Mouse (Mus musculus): ENCODE measurements at regions not wholly inside any gene's neighbourhood (a gene's known extent, or its start where the extent isn't known, plus 50 kb on each side); places are given as distances from the start of the nearest gene placed in this dataset.

- Histone ChIP-seq H3K36me3 (ENCODE audit: control insufficient read depth, insufficient read depth, low read length) (no peaks in the 10 kb centered on the region), H3K27me3 (ENCODE audit: control insufficient read depth, insufficient read depth, low read length) (no peaks in the 10 kb centered on the region), H3K4me2 (replicated peaks; ENCODE audit: low read depth, low read length) (no peak overlapping the region), H3K27ac (ENCODE audit: low read length) (no peak overlapping the region), H3K9me3 (ENCODE audit: control insufficient read depth, low read depth, low read length) (no peaks in the 10 kb centered on the region), H3K9ac (replicated peaks; ENCODE audit: low read depth, low read length) (no peak overlapping the region), H3K4me1 (ENCODE audit: control insufficient read depth, insufficient read depth, low read length) (no peaks in the 10 kb centered on the region), H3K4me3 (ENCODE audit: low read depth, low read length) (no peak overlapping the region)
- ATAC-seq (ENCODE audit: insufficient number of reproducible peaks, insufficient read depth, low FRiP score, low read depth), result no peak
- 90% methylated on average over 1 of the region's 1 CpGs for WGBS
Observed at GRCm38 (mm10) chr15:62784456-62785139, 1060.4 kb downstream of the Gsdmc2 start.

GRCm38 (mm10) chr15:62778899-62779298, 1066.1 kb downstream of the Gsdmc2 start:
- Histone ChIP-seq H3K9me3 (ENCODE audit: control insufficient read depth, low read depth, low read length) (no peaks in the 10 kb centered on the region), H3K4me2 (replicated peaks; ENCODE audit: low read depth, low read length) (no peak overlapping the region), H3K4me1 (ENCODE audit: control insufficient read depth, insufficient read depth, low read length) (no peaks in the 10 kb centered on the region), H3K27me3 (ENCODE audit: control insufficient read depth, insufficient read depth, low read length) (no peaks in the 10 kb centered on the region), H3K4me3 (ENCODE audit: low read depth, low read length) (no peak overlapping the region), H3K36me3 (ENCODE audit: control insufficient read depth, insufficient read depth, low read length) (no peaks in the 10 kb centered on the region), H3K27ac (ENCODE audit: low read length) (no peak overlapping the region), H3K9ac (replicated peaks; ENCODE audit: low read depth, low read length) (no peak overlapping the region)
- 83% methylated on average over 5 of the region's 5 CpGs for WGBS
- ATAC-seq (ENCODE audit: insufficient number of reproducible peaks, insufficient read depth, low FRiP score, low read depth), result no peak

GRCm38 (mm10) chr15:62752686-62753085, 1092.3 kb downstream of the Gsdmc2 start:
- no peak for ATAC-seq (ENCODE audit: insufficient number of reproducible peaks, insufficient read depth, low FRiP score, low read depth)
- Histone ChIP-seq H3K9me3 (ENCODE audit: control insufficient read depth, low read depth, low read length) (no peaks in the 10 kb centered on the region), H3K36me3 (ENCODE audit: control insufficient read depth, insufficient read depth, low read length) (no peaks in the 10 kb centered on the region), H3K27ac (ENCODE audit: low read length) (no peak overlapping the region), H3K4me3 (ENCODE audit: low read depth, low read length) (no peak overlapping the region), H3K27me3 (ENCODE audit: control insufficient read depth, insufficient read depth, low read length) (no peaks in the 10 kb centered on the region), H3K9ac (replicated peaks; ENCODE audit: low read depth, low read length) (no peak overlapping the region), H3K4me2 (replicated peaks; ENCODE audit: low read depth, low read length) (no peak overlapping the region), H3K4me1 (ENCODE audit: control insufficient read depth, insufficient read depth, low read length) (no peaks in the 10 kb centered on the region)
- WGBS, result 84% methylated on average over 2 of the region's 2 CpGs

GRCm38 (mm10) chr15:62743879-62744278, 1101.1 kb downstream of the Gsdmc2 start:
- no peaks in the 10 kb centered on the region for H3K9me3 ChIP-seq (ENCODE audit: control insufficient read depth, low read depth, low read length)
- no peaks in the 10 kb centered on the region for H3K36me3 ChIP-seq (ENCODE audit: control insufficient read depth, insufficient read depth, low read length)
- H3K27ac ChIP-seq (ENCODE audit: low read length), result no peak overlapping the region
- no peak for ATAC-seq (ENCODE audit: insufficient number of reproducible peaks, insufficient read depth, low FRiP score, low read depth)
- H3K4me1 ChIP-seq (ENCODE audit: control insufficient read depth, insufficient read depth, low read length), result no peaks in the 10 kb centered on the region
- no peak overlapping the region for H3K9ac ChIP-seq (replicated peaks; ENCODE audit: low read depth, low read length)
- H3K4me3 ChIP-seq (ENCODE audit: low read depth, low read length), result no peak overlapping the region
- 40% methylated on average over 3 of the region's 3 CpGs for WGBS
- H3K27me3 ChIP-seq (ENCODE audit: control insufficient read depth, insufficient read depth, low read length), result no peaks in the 10 kb centered on the region
- no peak overlapping the region for H3K4me2 ChIP-seq (replicated peaks; ENCODE audit: low read depth, low read length)

GRCm38 (mm10) chr15:62740746-62741145, 1104.2 kb downstream of the Gsdmc2 start:
- Histone ChIP-seq H3K36me3 (ENCODE audit: control insufficient read depth, insufficient read depth, low read length) (no peaks in the 10 kb centered on the region), H3K27me3 (ENCODE audit: control insufficient read depth, insufficient read depth, low read length) (no peaks in the 10 kb centered on the region), H3K9ac (replicated peaks; ENCODE audit: low read depth, low read length) (no peak overlapping the region), H3K4me3 (ENCODE audit: low read depth, low read length) (no peak overlapping the region), H3K27ac (ENCODE audit: low read length) (no peak overlapping the region), H3K9me3 (ENCODE audit: control insufficient read depth, low read depth, low read length) (no peaks in the 10 kb centered on the region), H3K4me1 (ENCODE audit: control insufficient read depth, insufficient read depth, low read length) (no peaks in the 10 kb centered on the region), H3K4me2 (replicated peaks; ENCODE audit: low read depth, low read length) (no peak overlapping the region)
- 57% methylated on average over 2 of the region's 2 CpGs for WGBS
- no peak for ATAC-seq (ENCODE audit: insufficient number of reproducible peaks, insufficient read depth, low FRiP score, low read depth)

GRCm38 (mm10) chr15:62735334-62735733, 1109.6 kb downstream of the Gsdmc2 start:
- Histone ChIP-seq H3K36me3 (ENCODE audit: control insufficient read depth, insufficient read depth, low read length) (no peaks in the 10 kb centered on the region), H3K4me3 (ENCODE audit: low read depth, low read length) (no peak overlapping the region), H3K27me3 (ENCODE audit: control insufficient read depth, insufficient read depth, low read length) (no peaks in the 10 kb centered on the region), H3K27ac (ENCODE audit: low read length) (no peak overlapping the region), H3K4me2 (replicated peaks; ENCODE audit: low read depth, low read length) (no peak overlapping the region), H3K4me1 (ENCODE audit: control insufficient read depth, insufficient read depth, low read length) (no peaks in the 10 kb centered on the region; the same call in 1 of the 2 replicates), H3K9ac (replicated peaks; ENCODE audit: low read depth, low read length) (no peak overlapping the region), H3K9me3 (ENCODE audit: control insufficient read depth, low read depth, low read length) (no peaks in the 10 kb centered on the region)
- WGBS, result 60% methylated on average over 1 of the region's 1 CpGs
- no peak for ATAC-seq (ENCODE audit: insufficient number of reproducible peaks, insufficient read depth, low FRiP score, low read depth)

GRCm38 (mm10) chr15:62734900-62735299, 1110.1 kb downstream of the Gsdmc2 start:
- WGBS, result 72% methylated on average over 3 of the region's 3 CpGs
- no peaks in the 10 kb centered on the region; the same call in 1 of the 2 replicates for H3K4me1 ChIP-seq (ENCODE audit: control insufficient read depth, insufficient read depth, low read length)
- no peaks in the 10 kb centered on the region for H3K9me3 ChIP-seq (ENCODE audit: control insufficient read depth, low read depth, low read length)
- ATAC-seq (ENCODE audit: insufficient number of reproducible peaks, insufficient read depth, low FRiP score, low read depth), result no peak
- H3K27ac ChIP-seq (ENCODE audit: low read length), result no peak overlapping the region
- H3K27me3 ChIP-seq (ENCODE audit: control insufficient read depth, insufficient read depth, low read length), result no peaks in the 10 kb centered on the region
- no peak overlapping the region for H3K4me3 ChIP-seq (ENCODE audit: low read depth, low read length)
- no peak overlapping the region for H3K9ac ChIP-seq (replicated peaks; ENCODE audit: low read depth, low read length)
- no peak overlapping the region for H3K4me2 ChIP-seq (replicated peaks; ENCODE audit: low read depth, low read length)
- no peaks in the 10 kb centered on the region for H3K36me3 ChIP-seq (ENCODE audit: control insufficient read depth, insufficient read depth, low read length)

- Histone ChIP-seq H3K4me2 (replicated peaks; ENCODE audit: low read depth, low read length) (no peak overlapping the region), H3K9me3 (ENCODE audit: control insufficient read depth, low read depth, low read length) (no peaks in the 10 kb centered on the region), H3K27ac (ENCODE audit: low read length) (no peak overlapping the region), H3K36me3 (ENCODE audit: control insufficient read depth, insufficient read depth, low read length) (no peaks in the 10 kb centered on the region), H3K4me3 (ENCODE audit: low read depth, low read length) (no peak overlapping the region), H3K27me3 (ENCODE audit: control insufficient read depth, insufficient read depth, low read length) (no peaks in the 10 kb centered on the region), H3K9ac (replicated peaks; ENCODE audit: low read depth, low read length) (no peak overlapping the region), H3K4me1 (ENCODE audit: control insufficient read depth, insufficient read depth, low read length) (no peaks in the 10 kb centered on the region; the same call in 1 of the 2 replicates)
- WGBS, result 52% methylated on average over 3 of the region's 3 CpGs
- no peak for ATAC-seq (ENCODE audit: insufficient number of reproducible peaks, insufficient read depth, low FRiP score, low read depth)
Observed at GRCm38 (mm10) chr15:62730524-62730923, 1114.5 kb downstream of the Gsdmc2 start.

GRCm38 (mm10) chr15:62714265-62714664, 1130.7 kb downstream of the Gsdmc2 start:
- no peaks in the 10 kb centered on the region for H3K4me1 ChIP-seq (ENCODE audit: control insufficient read depth, insufficient read depth, low read length)
- H3K9me3 ChIP-seq (ENCODE audit: control insufficient read depth, low read depth, low read length), result no peaks in the 10 kb centered on the region
- no peak; the same call in 1 of the 2 replicates for ATAC-seq (ENCODE audit: insufficient number of reproducible peaks, insufficient read depth, low FRiP score, low read depth)
- no peak overlapping the region for H3K4me2 ChIP-seq (replicated peaks; ENCODE audit: low read depth, low read length)
- 31% methylated on average over 3 of the region's 3 CpGs for WGBS
- H3K9ac ChIP-seq (replicated peaks; ENCODE audit: low read depth, low read length), result no peak overlapping the region
- peak overlapping the region; percentile 52; the same call in 1 of the 2 replicates for H3K27ac ChIP-seq (ENCODE audit: low read length)
- no peaks in the 10 kb centered on the region for H3K36me3 ChIP-seq (ENCODE audit: control insufficient read depth, insufficient read depth, low read length)
- H3K27me3 ChIP-seq (ENCODE audit: control insufficient read depth, insufficient read depth, low read length), result no peaks in the 10 kb centered on the region
- H3K4me3 ChIP-seq (ENCODE audit: low read depth, low read length), result no peak overlapping the region
